Mouse (Mus musculus): ENCODE measurements around the gene 6030408B16Rik. TPM values are rescaled to one million over a fixed set of nuclear protein-coding genes. Genes with fewer than 3 reads are reported as not detected.
"Not testable (repeated sequence)": the region's sequence is repeated elsewhere in the genome, so short reads cannot be mapped to it uniquely, and the experiment has no call there.

The 6030408B16Rik gene
- polyA plus RNA-seq, 1 experiment from 2014 or later = 4.7 TPM

GRCm38 (mm10) chr15:101316913-101317813, 24.2 kb downstream of the 6030408B16Rik start:
- no peak overlapping the region for H3K4me2 ChIP-seq
- 68% methylated on average over 18 of the region's 18 CpGs for WGBS
- no peak overlapping the region for H3K9ac ChIP-seq (replicated peaks)
- H3K9me3 ChIP-seq = no peaks in the 10 kb centered on the region
- no peak overlapping the region for H3K4me3 ChIP-seq (replicated peaks)
- no peak for ATAC-seq (ENCODE audit: insufficient number of reproducible peaks, insufficient read depth, low FRiP score, low TSS enrichment, low read depth)
- peak overlapping the region; percentile 1; the same call in 1 of the 2 replicates for H3K27ac ChIP-seq
- peaks cover 40% of the 10 kb centered on the region for H3K4me1 ChIP-seq (replicated peaks)
- H3K27me3 ChIP-seq = no peaks in the 10 kb centered on the region
- no peaks in the 10 kb centered on the region for H3K36me3 ChIP-seq

GRCm38 (mm10) chr15:101317814-101318500, 24.9 kb downstream of the 6030408B16Rik start:
- WGBS = 64% methylated on average over 2 of the region's 2 CpGs
- no peaks in the 10 kb centered on the region for H3K27me3 ChIP-seq
- ATAC-seq (ENCODE audit: insufficient number of reproducible peaks, insufficient read depth, low FRiP score, low TSS enrichment, low read depth) = no peak

GRCm38 (mm10) chr15:101318889-101319765, 26.1 kb downstream of the 6030408B16Rik start:
- Histone ChIP-seq H3K36me3 (no peaks in the 10 kb centered on the region), H3K4me1 (replicated peaks) (peaks cover 40% of the 10 kb centered on the region), H3K9ac (replicated peaks) (no peak overlapping the region), H3K4me2 (no peak overlapping the region), H3K9me3 (no peaks in the 10 kb centered on the region), H3K27ac (peak overlapping the region; percentile 56), H3K4me3 (replicated peaks) (no peak overlapping the region), H3K27me3 (no peaks in the 10 kb centered on the region)
- no peak for ATAC-seq (ENCODE audit: insufficient number of reproducible peaks, insufficient read depth, low FRiP score, low TSS enrichment, low read depth)
- 55% methylated on average over 14 of the region's 14 CpGs for WGBS

More at GRCm38 (mm10) chr15:101317814-101318500, 24.9 kb downstream of the 6030408B16Rik start:
- H3K36me3 ChIP-seq = no peaks in the 10 kb centered on the region
- no peak overlapping the region for H3K4me2 ChIP-seq
- H3K9ac ChIP-seq (replicated peaks) = no peak overlapping the region
- no peaks in the 10 kb centered on the region for H3K9me3 ChIP-seq
- peaks cover 40% of the 10 kb centered on the region for H3K4me1 ChIP-seq (replicated peaks)
- H3K27ac ChIP-seq = no peak overlapping the region; the same call in 1 of the 2 replicates
- H3K4me3 ChIP-seq (replicated peaks) = no peak overlapping the region

GRCm38 (mm10) chr15:101320010-101320617, 27.1 kb downstream of the 6030408B16Rik start:
- Histone ChIP-seq H3K4me1 (replicated peaks) (peaks cover 40% of the 10 kb centered on the region), H3K4me3 (replicated peaks) (no peak overlapping the region), H3K27ac (no peak overlapping the region; the same call in 1 of the 2 replicates), H3K9ac (replicated peaks) (no peak overlapping the region), H3K9me3 (no peaks in the 10 kb centered on the region), H3K27me3 (no peaks in the 10 kb centered on the region), H3K4me2 (no peak overlapping the region), H3K36me3 (no peaks in the 10 kb centered on the region)
- 84% methylated on average over 6 of the region's 6 CpGs for WGBS
- no peak for ATAC-seq (ENCODE audit: insufficient number of reproducible peaks, insufficient read depth, low FRiP score, low TSS enrichment, low read depth)

GRCm38 (mm10) chr15:101320618-101321041, 27.6 kb downstream of the 6030408B16Rik start:
- Histone ChIP-seq H3K36me3 (no peaks in the 10 kb centered on the region), H3K9me3 (no peaks in the 10 kb centered on the region), H3K4me1 (replicated peaks) (peaks cover 38% of the 10 kb centered on the region), H3K4me3 (replicated peaks) (no peak overlapping the region), H3K9ac (replicated peaks) (no peak overlapping the region), H3K27ac (no peak overlapping the region), H3K27me3 (no peaks in the 10 kb centered on the region), H3K4me2 (no peak overlapping the region)
- ATAC-seq (ENCODE audit: insufficient number of reproducible peaks, insufficient read depth, low FRiP score, low TSS enrichment, low read depth) = no peak
- WGBS = 46% methylated on average over 6 of the region's 6 CpGs

GRCm38 (mm10) chr15:101321126-101321525, 28.1 kb downstream of the 6030408B16Rik start:
- Histone ChIP-seq H3K4me3 (replicated peaks) (no peak overlapping the region), H3K9ac (replicated peaks) (no peak overlapping the region), H3K9me3 (no peaks in the 10 kb centered on the region), H3K27me3 (no peaks in the 10 kb centered on the region), H3K4me1 (replicated peaks) (peaks cover 35% of the 10 kb centered on the region), H3K4me2 (no peak overlapping the region), H3K27ac (no peak overlapping the region), H3K36me3 (no peaks in the 10 kb centered on the region)
- ATAC-seq (ENCODE audit: insufficient number of reproducible peaks, insufficient read depth, low FRiP score, low TSS enrichment, low read depth) = no peak
- 49% methylated on average over 5 of the region's 5 CpGs for WGBS

GRCm38 (mm10) chr15:101322106-101322505, 29.1 kb downstream of the 6030408B16Rik start:
- no peak for ATAC-seq (ENCODE audit: insufficient number of reproducible peaks, insufficient read depth, low FRiP score, low TSS enrichment, low read depth)
- no peaks in the 10 kb centered on the region for H3K36me3 ChIP-seq
- 87% methylated on average over 5 of the region's 5 CpGs for WGBS

GRCm38 (mm10) chr15:101322640-101323039, 29.6 kb downstream of the 6030408B16Rik start:
- H3K27me3 ChIP-seq = no peaks in the 10 kb centered on the region
- 85% methylated on average over 7 of the region's 7 CpGs for WGBS
- no peak overlapping the region for H3K4me3 ChIP-seq (replicated peaks)
- H3K9ac ChIP-seq (replicated peaks) = no peak overlapping the region
- H3K27ac ChIP-seq = no peak overlapping the region
- no peaks in the 10 kb centered on the region for H3K36me3 ChIP-seq
- no peak for ATAC-seq (ENCODE audit: insufficient number of reproducible peaks, insufficient read depth, low FRiP score, low TSS enrichment, low read depth)
- no peak overlapping the region for H3K4me2 ChIP-seq
- peaks cover 26% of the 10 kb centered on the region for H3K4me1 ChIP-seq (replicated peaks)
- no peaks in the 10 kb centered on the region for H3K9me3 ChIP-seq

More at GRCm38 (mm10) chr15:101322106-101322505, 29.1 kb downstream of the 6030408B16Rik start:
- Histone ChIP-seq H3K27me3 (no peaks in the 10 kb centered on the region), H3K4me3 (replicated peaks) (no peak overlapping the region), H3K9ac (replicated peaks) (no peak overlapping the region), H3K4me1 (replicated peaks) (peaks cover 26% of the 10 kb centered on the region), H3K4me2 (no peak overlapping the region), H3K27ac (no peak overlapping the region), H3K9me3 (no peaks in the 10 kb centered on the region)

- peaks cover 26% of the 10 kb centered on the region for H3K4me1 ChIP-seq (replicated peaks)
- H3K4me2 ChIP-seq = no peak overlapping the region
- no peak for ATAC-seq (ENCODE audit: insufficient number of reproducible peaks, insufficient read depth, low FRiP score, low TSS enrichment, low read depth)
- 92% methylated on average over 5 of the region's 5 CpGs for WGBS
- H3K9me3 ChIP-seq = no peaks in the 10 kb centered on the region
- no peak overlapping the region for H3K27ac ChIP-seq
- no peak overlapping the region for H3K9ac ChIP-seq (replicated peaks)
- no peak overlapping the region for H3K4me3 ChIP-seq (replicated peaks)
- no peaks in the 10 kb centered on the region for H3K27me3 ChIP-seq
- H3K36me3 ChIP-seq = no peaks in the 10 kb centered on the region
These were observed 30.5 kb downstream of the 6030408B16Rik start for GRCm38 (mm10) chr15:101323511-101323910.

GRCm38 (mm10) chr15:101324409-101324808, 31.4 kb downstream of the 6030408B16Rik start:
- ATAC-seq (ENCODE audit: insufficient number of reproducible peaks, insufficient read depth, low FRiP score, low TSS enrichment, low read depth); H3K27ac ChIP-seq; H3K4me2 ChIP-seq; H3K36me3 ChIP-seq; H3K4me3 ChIP-seq (replicated peaks); H3K9ac ChIP-seq (replicated peaks); H3K27me3 ChIP-seq; H3K9me3 ChIP-seq: not testable (repeated sequence)
- H3K4me1 ChIP-seq (replicated peaks) = peaks cover 21% of the 10 kb centered on the region

Data from limb, embryonic 12.5 days (tissue).